In the genomic region with DNA sequence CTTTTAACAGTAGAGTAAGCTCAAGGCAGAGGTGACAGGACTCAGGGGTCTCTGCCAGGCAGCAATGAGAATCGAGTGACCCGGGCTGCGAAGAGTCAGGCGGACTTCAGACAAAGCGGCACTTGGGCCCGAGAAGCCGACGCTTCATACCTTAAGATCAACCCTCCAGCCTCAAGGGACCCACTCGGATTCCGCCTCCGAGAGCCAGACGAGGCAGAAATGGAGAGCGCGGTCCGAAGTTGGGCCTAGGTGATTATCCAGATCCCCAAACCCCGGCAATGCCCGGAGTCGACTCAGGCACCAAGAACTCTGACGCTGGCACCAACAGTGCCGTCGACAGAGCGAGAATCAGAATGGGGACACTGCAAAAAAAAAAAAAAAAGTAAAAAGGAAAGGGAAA, we compare ENCODE assay signal across 8 mouse cellular contexts. TPM values are rescaled to one million over a fixed set of nuclear protein-coding genes. Genes with fewer than 3 reads are reported as not detected.
A peak's percentile ranks its signal among the peaks of the same experiment; 100 is the strongest.
DNase-seq lines count a peak whose midpoint lies in the region; ATAC-seq and TF ChIP-seq lines count a peak whose summit lies in the region.

No protein-coding gene starts in this region.

- H3K27me3 ChIP-seq in forebrain, embryonic 14.5 days (replicated peaks; ENCODE audit: control insufficient read depth, insufficient read depth, low read length), result no peaks in the 10 kb centered on the region
- no peaks in the 10 kb centered on the region for H3K27me3 ChIP-seq in limb, embryonic 15.5 days
- no peaks in the 10 kb centered on the region for H3K27me3 ChIP-seq in neural tube, embryonic 15.5 days (replicated peaks)

- intact Hi-C loops in gastrocnemius, postnatal 14 days (cut with DNase I; ENCODE audit: low total_unique reads), result no loop called here

- H3K4me3 ChIP-seq in bone marrow, adult 2 months (replicated peaks; ENCODE audit: control insufficient read depth, low read depth, low read length), result peak overlapping the region; percentile 92
- H3K4me3 ChIP-seq in forebrain, embryonic 14.5 days (ENCODE audit: low read depth, low read length), result peak overlapping the region; percentile 49
- peak overlapping the region; percentile 70 for H3K4me3 ChIP-seq in limb, embryonic 15.5 days
- H3K4me3 ChIP-seq in neural tube, embryonic 15.5 days (replicated peaks), result peak overlapping the region; percentile 73

- peak; percentile 53; the same call in 1 of the 2 replicates for ATAC-seq in forebrain, embryonic 14.5 days
- no peak for ATAC-seq in limb, embryonic 15.5 days (ENCODE audit: insufficient number of reproducible peaks, low FRiP score, low TSS enrichment, low read depth)
- peak; percentile 70 for ATAC-seq in neural tube, embryonic 15.5 days (ENCODE audit: low FRiP score)

- TF ChIP-seq POLR2A in bone marrow, adult 2 months (IDR thresholded peaks at IDR 0.05; ENCODE audit: borderline replicate concordance, control insufficient read depth, low read depth, low read length), result no peak

- no peak for TF ChIP-seq CTCF in bone marrow, adult 2 months (IDR thresholded peaks at IDR 0.05; ENCODE audit: control insufficient read depth, insufficient read depth, low read length)

- H3K27ac ChIP-seq in bone marrow, adult 2 months (ENCODE audit: control insufficient read depth, insufficient read depth, low read depth, low read length, poor library complexity), result peak overlapping the region; percentile 66
- H3K27ac ChIP-seq in forebrain, embryonic 14.5 days (ENCODE audit: low read depth, low read length), result peak overlapping the region; percentile 52
- H3K27ac ChIP-seq in limb, embryonic 15.5 days, result peak overlapping the region; percentile 85
- peak overlapping the region; percentile 85 for H3K27ac ChIP-seq in neural tube, embryonic 15.5 days (replicated peaks)

- H3K4me1 ChIP-seq in bone marrow, adult 2 months (ENCODE audit: control insufficient read depth, insufficient read depth, low read length), result no peaks in the 10 kb centered on the region; the same call in 1 of the 2 replicates
- H3K4me1 ChIP-seq in forebrain, embryonic 14.5 days (ENCODE audit: control insufficient read depth, insufficient read depth, low read length), result peaks cover 10% of the 10 kb centered on the region
- peaks cover 13% of the 10 kb centered on the region for H3K4me1 ChIP-seq in limb, embryonic 15.5 days
- peaks cover 19% of the 10 kb centered on the region for H3K4me1 ChIP-seq in neural tube, embryonic 15.5 days

- under 1% methylated on average over 22 of the region's 22 CpGs for WGBS in bone marrow, adult 2 months
- WGBS in forebrain, embryonic 14.5 days, result 0% methylated on average over 22 of the region's 22 CpGs
- WGBS in limb, embryonic 15.5 days, result under 1% methylated on average over 22 of the region's 22 CpGs
- 0% methylated on average over 22 of the region's 22 CpGs for WGBS in neural tube, embryonic 15.5 days

- H3K4me2 ChIP-seq in forebrain, embryonic 14.5 days (ENCODE audit: low read length), result peak overlapping the region; percentile 61
- peak overlapping the region; percentile 65 for H3K4me2 ChIP-seq in limb, embryonic 15.5 days
- H3K4me2 ChIP-seq in neural tube, embryonic 15.5 days, result peak overlapping the region; percentile 74

- DNase-seq in kidney, postnatal 10 days, result peak; percentile 51
- DNase-seq in kidney, postnatal 4 days, result no peak
- DNase-seq in forebrain, embryonic 14.5 days (ENCODE audit: low spot score), result no peak
- no peak for DNase-seq in gastrocnemius, postnatal 14 days
- no peak for DNase-seq in adrenal gland, adult (ENCODE audit: inconsistent age in 2 of 2, low spot score in 1 of 2)

- no peaks in the 10 kb centered on the region for H3K9me3 ChIP-seq in forebrain, embryonic 14.5 days (replicated peaks; ENCODE audit: control insufficient read depth, low read length)
- H3K9me3 ChIP-seq in limb, embryonic 15.5 days, result no peaks in the 10 kb centered on the region
- H3K9me3 ChIP-seq in neural tube, embryonic 15.5 days (replicated peaks), result no peaks in the 10 kb centered on the region

- H3K36me3 ChIP-seq in forebrain, embryonic 14.5 days (ENCODE audit: control insufficient read depth, insufficient read depth, low read length), result peaks cover 18% of the 10 kb centered on the region
- peaks cover 12% of the 10 kb centered on the region for H3K36me3 ChIP-seq in limb, embryonic 15.5 days
- H3K36me3 ChIP-seq in neural tube, embryonic 15.5 days, result peaks cover 9% of the 10 kb centered on the region

- H3K9ac ChIP-seq in forebrain, embryonic 14.5 days (ENCODE audit: low read length), result peak overlapping the region; percentile 87
- peak overlapping the region; percentile 71 for H3K9ac ChIP-seq in limb, embryonic 15.5 days
- peak overlapping the region; percentile 88 for H3K9ac ChIP-seq in neural tube, embryonic 15.5 days (replicated peaks)

RNA-seq across cellular contexts. Expression of a gene that starts 0.3 kb away (rescaled TPM):
- polyA plus RNA-seq in bone marrow, adult 2 months (2011; ENCODE audit: insufficient read depth, insufficient read length, low replicate concordance, missing spikeins), result 8.6 and 13.7 TPM in 2 replicates
- polyA plus RNA-seq in forebrain, embryonic 14.5 days (2014; fragmentation: Nextera tagmentation; extraction: Ambion mirVana), result 24.8 and 28.4 TPM in 2 replicates
- polyA plus RNA-seq in limb, embryonic 15.5 days (2015; fragmentation: Nextera tagmentation; extraction: Ambion mirVana), result 23.3 and 25.4 TPM in 2 replicates
- polyA plus RNA-seq in neural tube, embryonic 15.5 days (2015; fragmentation: Nextera tagmentation; extraction: Ambion mirVana), result 17.8 and 17.9 TPM in 2 replicates
- 1 to 10 TPM; 4.5 to 5.2 TPM for total RNA-seq in gastrocnemius, postnatal 14 days (2021)

RNA-seq across cellular contexts. Expression of a gene that starts 56.1 kb away (rescaled TPM):
- polyA plus RNA-seq in bone marrow, adult 2 months (2011; ENCODE audit: insufficient read depth, insufficient read length, low replicate concordance, missing spikeins), result 2.0 and 6.6 TPM in 2 replicates
- 3.5 and 3.7 TPM in 2 replicates for polyA plus RNA-seq in forebrain, embryonic 14.5 days (2014; fragmentation: Nextera tagmentation; extraction: Ambion mirVana)
- 7.5 and 7.7 TPM in 2 replicates for polyA plus RNA-seq in limb, embryonic 15.5 days (2015; fragmentation: Nextera tagmentation; extraction: Ambion mirVana)
- 0.60 and 3.1 TPM in 2 replicates for polyA plus RNA-seq in neural tube, embryonic 15.5 days (2015; fragmentation: Nextera tagmentation; extraction: Ambion mirVana)
- under 1 TPM; 0.58 to 0.64 TPM for total RNA-seq in gastrocnemius, postnatal 14 days (2021)
